Mouse (Mus musculus) liver, embryonic 12.5 days (tissue): Measurements from ENCODE around the gene Pced1a. TPM values are rescaled to one million over a fixed set of nuclear protein-coding genes. Genes with fewer than 3 reads are reported as not detected.

Experiments
- ATAC-seq: fragments of 200-750 bp; cut with Nextera tagmentation; 2 replicates; pipeline ENCODE4 v1.8.0; 2017; ENCODE audit warnings: moderate number of reproducible peaks, mild to moderate bottlenecking, moderate library complexity
- H3K27ac ChIP-seq: fragments of 300-500 bp; sonication (generic); 2 replicates; pipeline ENCODE4 v1.5.1; 2016; ENCODE audit warnings: mild to moderate bottlenecking
- H3K27me3 ChIP-seq: fragments of 300-500 bp; sonication (generic); replicated peaks from 2 replicates; pipeline ENCODE4 v1.6.1; 2016; ENCODE audit warnings: mild to moderate bottlenecking, moderate library complexity
- H3K36me3 ChIP-seq: fragments of 300-500 bp; sonication (generic); 2 replicates; pipeline ENCODE4 v1.6.1; 2016; ENCODE audit warnings: mild to moderate bottlenecking, moderate library complexity
- H3K4me1 ChIP-seq: fragments of 300-500 bp; sonication (generic); 2 replicates; pipeline ENCODE4 v1.6.1; 2016
- H3K4me2 ChIP-seq: fragments of 300-500 bp; sonication (generic); 2 replicates; pipeline ENCODE4 v1.6.1; 2016; ENCODE audit warnings: mild to moderate bottlenecking, moderate library complexity
- H3K4me3 ChIP-seq: fragments of 300-500 bp; sonication (generic); 2 replicates; pipeline ENCODE4 v1.5.1; 2016; ENCODE audit warnings: mild to moderate bottlenecking, moderate library complexity
- H3K9ac ChIP-seq: fragments of 300-500 bp; sonication (generic); 2 replicates; pipeline ENCODE4 v1.6.1; 2016; ENCODE audit warnings: mild to moderate bottlenecking, moderate library complexity
- H3K9me3 ChIP-seq: fragments of 300-500 bp; sonication (generic); replicated peaks from 2 replicates; pipeline ENCODE4 v1.6.1; 2016; ENCODE audit warnings: mild to moderate bottlenecking, moderate library complexity
- WGBS: fragments of 180-500 bp; shearing (Covaris S2); methylation state at CpG from one replicate; pipeline ENCODE4 v1.1.7; 2016; ENCODE audit not compliant: insufficient replicate concordance; 5-methylcytosine and 5-hydroxymethylcytosine counted together
- polyA plus RNA-seq: library from polyadenylated mRNA; unstranded; fragments of >200 nt; fragmentation: Nextera tagmentation; extraction: Ambion mirVana; gene quantifications from 2 replicates; pipeline ENCODE4 v1.2.1, GENCODE M21; 2016

The Pced1a gene
- polyA plus RNA-seq = 5.2 and 5.7 TPM in 2 replicates

DNA sequence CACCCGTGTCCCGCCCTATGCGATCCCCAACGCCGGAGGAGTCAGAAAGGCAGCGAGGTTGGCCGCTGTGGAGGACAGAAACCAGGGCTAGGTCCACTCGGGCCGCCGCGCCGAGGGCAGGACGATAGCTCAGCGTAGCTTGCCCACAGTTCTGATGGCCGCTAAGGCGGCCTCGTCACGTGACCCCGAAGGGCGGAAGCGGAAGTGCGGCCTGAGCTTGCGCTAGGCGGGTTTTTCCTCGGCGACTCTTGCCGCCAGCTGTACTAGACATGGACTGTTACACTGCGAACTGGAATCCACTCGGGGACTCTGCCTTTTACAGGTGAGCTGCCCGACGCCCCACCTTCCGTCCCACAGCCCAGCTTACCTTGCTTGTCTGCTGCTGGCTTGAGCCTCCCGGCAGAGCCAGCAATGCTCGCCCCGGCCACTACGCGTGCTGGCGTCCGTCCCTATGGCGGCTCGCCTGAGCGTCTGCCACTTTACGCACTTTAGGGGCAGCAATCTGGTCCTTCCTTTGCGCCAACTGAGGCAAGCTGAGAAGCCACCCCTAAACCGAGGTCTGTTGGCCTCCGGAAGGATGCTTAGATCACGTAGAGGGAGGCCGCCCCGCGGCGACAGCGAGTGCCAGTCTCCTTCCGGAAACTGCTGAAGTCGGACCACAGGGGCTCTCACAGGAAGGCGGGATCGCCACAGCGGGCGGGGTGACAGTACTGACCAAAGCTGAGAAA is at the start of gene Pced1a, which contains the start of gene Vps16:
Gene Pced1a (minus strand): TSS at position 576 of the 728 bp plus-strand sequence.
Gene Vps16 (plus strand): TSS at position 214 of the 728 bp plus-strand sequence.
- Histone ChIP-seq H3K9me3 (no peaks in the 10 kb centered on the region), H3K4me2 (peak within 1 kb of the TSS; percentile 91), H3K4me3 (peak within 1 kb of the TSS; percentile 74), H3K27ac (peak within 1 kb of the TSS; percentile 78), H3K9ac (peak within 1 kb of the TSS; percentile 78), H3K36me3 (peaks cover 22% of the 10 kb centered on the region), H3K27me3 (no peaks in the 10 kb centered on the region), H3K4me1 (peaks cover 45% of the 10 kb centered on the region)
- WGBS = under 1% methylated on average over 58 of the region's 58 CpGs
- ATAC-seq = peak; percentile 92

DNA sequence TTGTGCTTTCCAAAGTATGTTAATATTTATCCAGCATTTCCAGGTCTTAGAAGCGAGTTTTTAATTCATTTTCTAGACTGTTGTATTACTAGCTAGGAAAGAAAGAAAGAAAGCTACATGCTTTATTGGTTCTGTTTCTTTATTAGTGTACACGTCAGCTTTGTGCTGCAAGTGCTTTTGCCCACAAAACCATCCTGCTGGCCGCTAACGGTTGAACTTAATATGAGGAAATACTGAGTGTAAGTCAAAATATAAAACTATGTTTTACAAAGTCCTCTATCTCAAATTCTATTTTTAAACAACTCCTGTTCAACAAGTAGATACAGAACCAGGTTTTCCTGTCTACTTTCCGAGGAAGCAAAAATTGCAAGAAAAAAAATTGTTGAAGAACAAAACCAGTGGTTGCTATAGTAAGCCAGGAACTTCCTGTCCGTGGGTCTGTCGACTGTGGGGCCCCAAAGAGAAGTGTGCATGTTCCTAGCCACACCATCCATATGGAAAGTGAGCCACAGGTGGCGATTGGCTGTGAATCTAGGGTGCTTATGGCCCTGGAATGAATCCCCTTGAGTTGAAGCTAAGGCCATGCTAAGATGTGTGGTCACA is 48.5 kb upstream of the Pced1a start:
- H3K4me2 ChIP-seq = no peak overlapping the region; the same call in 1 of the 2 replicates
- H3K9ac ChIP-seq = no peak overlapping the region
- H3K27me3 ChIP-seq = no peaks in the 10 kb centered on the region
- peaks cover 5% of the 10 kb centered on the region for H3K36me3 ChIP-seq
- H3K27ac ChIP-seq = no peak overlapping the region
- 33% methylated on average over 8 of the region's 8 CpGs for WGBS
- no peaks in the 10 kb centered on the region for H3K9me3 ChIP-seq
- no peak for ATAC-seq
- no peak overlapping the region for H3K4me3 ChIP-seq
- peaks cover 59% of the 10 kb centered on the region for H3K4me1 ChIP-seq

DNA sequence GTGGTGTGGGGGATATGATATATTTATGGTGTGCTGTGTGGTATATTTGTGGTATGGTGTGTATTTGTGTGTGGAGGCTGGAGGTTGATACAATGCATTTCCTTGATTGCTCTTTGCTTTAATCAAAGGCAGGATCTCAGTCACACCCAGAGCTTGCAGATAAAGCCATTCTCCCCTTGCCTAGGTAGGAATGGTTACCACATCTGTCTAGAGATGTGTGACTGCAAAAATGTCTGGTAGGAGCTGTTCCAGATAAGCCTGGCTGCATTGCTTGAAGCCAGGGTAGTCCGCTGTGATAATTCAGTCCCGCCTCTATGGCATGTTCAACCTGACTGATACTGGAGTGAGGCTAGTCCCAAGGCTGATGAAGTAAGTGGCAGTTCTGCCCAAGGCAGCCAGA is 45.4 kb upstream of the Pced1a start:
- 12% methylated on average over 2 of the region's 2 CpGs for WGBS
- Histone ChIP-seq H3K4me1 (peaks cover 73% of the 10 kb centered on the region), H3K36me3 (no peaks in the 10 kb centered on the region), H3K27ac (peak overlapping the region; percentile 39; the same call in 1 of the 2 replicates), H3K9me3 (no peaks in the 10 kb centered on the region), H3K4me3 (no peak overlapping the region), H3K9ac (no peak overlapping the region), H3K4me2 (peak overlapping the region; percentile 27; the same call in 1 of the 2 replicates), H3K27me3 (no peaks in the 10 kb centered on the region)
- peak; percentile 98 for ATAC-seq

DNA sequence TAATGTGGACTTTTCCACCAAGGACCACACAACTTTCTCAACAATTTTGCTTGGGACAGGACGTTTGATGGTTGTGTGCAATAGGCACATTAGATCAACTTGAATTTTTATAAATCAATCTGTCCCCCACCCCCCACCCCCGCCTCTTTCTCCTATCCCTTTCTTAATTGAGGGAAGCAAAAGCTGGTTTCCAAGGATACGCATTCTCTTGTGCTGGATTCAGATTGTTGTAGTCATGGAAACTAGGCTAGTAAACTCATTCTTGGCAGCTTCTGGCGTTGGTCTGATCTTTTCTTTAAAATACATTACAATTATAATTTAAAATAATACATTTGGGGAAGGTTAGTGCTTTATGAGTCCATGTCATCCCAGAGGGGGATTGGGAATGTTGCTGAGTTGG is 44.9 kb upstream of the Pced1a start:
- H3K9me3 ChIP-seq = no peaks in the 10 kb centered on the region
- WGBS = 62% methylated on average over 4 of the region's 4 CpGs
- H3K27me3 ChIP-seq = no peaks in the 10 kb centered on the region
- ATAC-seq = no peak
- H3K9ac ChIP-seq = no peak overlapping the region
- peaks cover 77% of the 10 kb centered on the region for H3K4me1 ChIP-seq
- H3K4me3 ChIP-seq = no peak overlapping the region
- H3K27ac ChIP-seq = no peak overlapping the region
- H3K36me3 ChIP-seq = no peaks in the 10 kb centered on the region
- H3K4me2 ChIP-seq = peak overlapping the region; percentile 27; the same call in 1 of the 2 replicates

DNA sequence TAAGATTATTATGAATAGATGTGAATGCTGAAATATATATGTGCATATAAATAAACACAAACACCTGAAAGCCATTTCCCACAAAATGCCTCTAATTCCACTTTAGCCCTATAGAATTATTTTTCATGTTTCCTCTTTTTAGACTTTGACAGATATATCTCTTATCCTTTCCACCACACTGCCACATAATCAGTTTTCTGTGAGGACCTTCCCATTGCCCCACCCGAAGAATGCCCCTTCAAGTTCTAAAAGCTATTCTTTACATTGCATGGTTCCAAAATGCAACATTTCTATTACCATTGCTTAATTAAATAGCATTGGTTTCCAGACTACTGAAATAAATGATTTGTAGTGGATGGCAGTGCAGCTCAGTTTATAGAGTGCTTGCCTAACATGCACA is 41.9 kb upstream of the Pced1a start:
- Histone ChIP-seq H3K27ac (no peak overlapping the region), H3K36me3 (peaks cover 12% of the 10 kb centered on the region; the same call in 1 of the 2 replicates), H3K4me2 (0 out of 2 replicates have a peak overlapping the region, but pooled peaks have one; percentile 24), H3K4me3 (no peak overlapping the region), H3K9ac (no peak overlapping the region), H3K9me3 (no peaks in the 10 kb centered on the region), H3K4me1 (peaks cover 77% of the 10 kb centered on the region), H3K27me3 (no peaks in the 10 kb centered on the region)
- WGBS = 17% methylated on average over 1 of the region's 1 CpGs
- no peak for ATAC-seq

DNA sequence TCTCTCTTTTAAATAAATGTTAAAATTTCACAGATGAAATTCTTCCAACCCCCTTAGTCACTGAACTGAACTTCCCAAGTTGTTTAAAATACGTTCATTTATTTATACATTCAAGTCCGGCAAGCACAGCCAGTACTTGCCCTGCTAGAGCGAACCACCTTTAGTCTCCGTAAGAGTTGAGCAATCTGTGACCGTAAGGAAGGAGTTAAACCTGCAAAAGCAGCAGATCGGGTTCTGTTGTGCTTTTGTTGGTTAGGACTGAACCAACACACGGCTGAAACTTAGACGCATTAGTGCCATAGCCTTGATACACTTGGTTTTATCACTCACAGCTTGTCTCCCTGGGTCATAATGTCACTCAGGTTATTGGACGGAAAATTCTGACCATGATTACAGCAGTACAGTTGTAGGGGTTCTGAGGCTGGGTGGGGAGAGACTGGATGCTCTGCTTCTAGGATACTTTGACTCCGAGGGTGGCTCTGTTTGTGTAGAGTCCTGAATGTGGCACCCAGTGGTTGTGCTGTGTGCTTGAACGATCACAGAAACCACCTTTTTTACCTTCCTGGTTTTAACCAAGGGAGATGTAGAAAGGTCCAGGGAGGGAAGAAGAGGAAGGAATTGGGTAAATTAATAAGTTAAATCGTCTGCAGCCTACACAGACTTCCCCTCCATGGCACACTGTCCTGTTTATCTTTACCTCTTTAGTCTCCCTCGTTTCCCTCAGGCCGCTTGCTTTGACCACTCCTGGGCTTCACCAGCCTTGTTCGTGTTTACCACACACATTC is 37.0 kb upstream of the Pced1a start:
- Histone ChIP-seq H3K36me3 (peaks cover 12% of the 10 kb centered on the region; the same call in 1 of the 2 replicates), H3K4me2 (no peak overlapping the region), H3K4me1 (peaks cover 35% of the 10 kb centered on the region), H3K9ac (no peak overlapping the region), H3K9me3 (no peaks in the 10 kb centered on the region), H3K27ac (no peak overlapping the region), H3K27me3 (no peaks in the 10 kb centered on the region), H3K4me3 (no peak overlapping the region)
- ATAC-seq = no peak
- WGBS = 64% methylated on average over 15 of the region's 15 CpGs

DNA sequence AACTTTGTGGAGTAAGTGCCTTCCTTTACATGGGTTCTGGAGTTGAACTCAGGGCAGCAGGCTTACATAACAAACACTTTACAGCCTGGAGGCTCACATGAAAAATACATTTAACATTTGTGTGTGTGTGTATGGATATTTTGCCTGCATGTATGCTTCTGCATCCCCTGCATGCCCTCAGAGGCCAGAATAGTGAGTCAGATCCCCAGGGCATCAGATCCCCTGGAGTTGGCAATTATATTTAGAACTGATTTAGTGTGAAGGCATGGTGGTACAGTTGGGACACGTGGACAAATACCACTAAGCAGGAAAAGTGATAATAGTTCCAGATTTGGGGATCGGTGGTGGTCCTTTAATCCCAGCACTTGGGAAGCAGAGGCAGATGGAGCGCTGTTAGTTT is 35.1 kb upstream of the Pced1a start:
- Histone ChIP-seq H3K27me3 (no peaks in the 10 kb centered on the region), H3K27ac (no peak overlapping the region), H3K4me1 (peaks cover 27% of the 10 kb centered on the region), H3K4me2 (no peak overlapping the region), H3K4me3 (no peak overlapping the region), H3K9me3 (no peaks in the 10 kb centered on the region), H3K9ac (no peak overlapping the region), H3K36me3 (peaks cover 12% of the 10 kb centered on the region; the same call in 1 of the 2 replicates)
- 89% methylated on average over 3 of the region's 3 CpGs for WGBS
- ATAC-seq = no peak

DNA sequence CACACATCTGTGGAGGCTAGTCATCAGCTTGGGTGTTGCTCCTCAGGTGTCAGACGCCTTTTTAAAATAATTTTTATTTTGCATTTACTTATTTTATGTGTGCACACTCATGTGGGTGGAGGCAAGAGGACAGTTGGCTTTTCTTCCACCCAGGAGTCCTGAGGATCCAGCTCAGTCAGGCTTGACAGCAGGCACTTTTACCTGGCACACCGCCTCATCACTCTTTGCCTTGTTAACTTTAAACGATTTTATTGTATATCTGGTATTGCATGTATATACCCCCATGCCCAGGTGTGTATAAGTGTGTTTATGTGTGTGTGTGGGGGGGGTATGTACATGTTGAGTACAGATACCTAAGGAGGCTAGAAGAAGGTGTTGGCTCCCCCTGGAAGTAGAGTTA is 33.4 kb upstream of the Pced1a start:
- Histone ChIP-seq H3K27me3 (no peaks in the 10 kb centered on the region), H3K9ac (no peak overlapping the region), H3K27ac (no peak overlapping the region), H3K4me2 (no peak overlapping the region), H3K4me1 (peaks cover 30% of the 10 kb centered on the region), H3K4me3 (no peak overlapping the region), H3K36me3 (peaks cover 5% of the 10 kb centered on the region; the same call in 1 of the 2 replicates), H3K9me3 (no peaks in the 10 kb centered on the region)
- ATAC-seq = no peak
- WGBS = 77% methylated on average over 3 of the region's 3 CpGs

DNA sequence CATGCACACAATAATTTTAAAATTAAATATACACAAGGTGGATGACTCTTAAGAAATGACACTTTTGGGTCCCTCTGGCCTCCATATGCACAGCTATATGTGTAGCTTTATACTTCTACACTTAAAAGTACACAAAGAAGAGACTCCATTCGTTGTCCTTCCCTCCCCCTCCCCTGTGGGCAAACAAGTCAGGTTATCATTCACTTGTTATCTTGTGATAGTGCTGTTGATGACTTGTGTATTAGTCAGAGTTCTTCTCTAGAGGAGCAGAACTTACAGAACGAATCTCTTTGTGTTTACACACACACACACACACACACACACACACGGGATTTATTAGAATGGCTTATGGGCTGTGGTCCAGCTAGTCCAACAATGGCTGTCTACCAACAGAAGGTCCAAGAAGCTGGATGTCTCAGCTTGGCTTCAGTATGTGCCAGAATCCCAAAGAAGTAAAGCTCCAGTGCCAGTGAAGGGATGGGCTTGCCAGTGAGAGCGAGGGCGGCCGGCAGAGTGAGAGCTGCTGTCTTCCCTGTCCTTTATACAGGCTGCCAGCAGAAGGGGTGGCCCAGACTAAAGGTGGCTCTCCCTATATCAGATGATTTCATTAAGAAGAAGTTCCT is 30.4 kb upstream of the Pced1a start:
- Histone ChIP-seq H3K4me2 (no peak overlapping the region), H3K9me3 (no peaks in the 10 kb centered on the region), H3K27me3 (no peaks in the 10 kb centered on the region), H3K9ac (no peak overlapping the region), H3K4me3 (no peak overlapping the region), H3K27ac (no peak overlapping the region), H3K4me1 (peaks cover 43% of the 10 kb centered on the region), H3K36me3 (no peaks in the 10 kb centered on the region)
- 68% methylated on average over 6 of the region's 6 CpGs for WGBS
- ATAC-seq = no peak

DNA sequence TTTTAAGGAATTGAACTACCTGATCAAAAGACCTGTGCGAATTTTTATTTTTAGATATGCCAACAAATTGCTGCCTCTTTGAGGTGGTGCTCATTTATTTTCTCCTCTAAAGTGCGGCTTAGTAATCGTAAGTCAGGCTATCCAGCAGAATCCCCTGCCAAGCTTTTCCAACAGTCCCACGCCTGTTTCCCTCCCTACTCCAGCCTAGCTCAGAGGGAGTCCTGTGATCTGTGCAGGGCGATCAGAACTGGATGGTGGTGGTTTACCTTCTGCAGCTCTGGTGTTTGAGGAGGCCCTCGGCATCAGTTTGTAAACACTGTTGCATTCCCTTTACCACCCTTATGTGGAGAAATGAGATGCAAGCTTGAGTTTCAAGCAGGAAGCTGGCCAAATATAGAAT is 28.9 kb upstream of the Pced1a start:
- Histone ChIP-seq H3K9ac (0 out of 2 replicates have a peak overlapping the region, but pooled peaks have one; percentile 4), H3K9me3 (no peaks in the 10 kb centered on the region), H3K4me1 (peaks cover 54% of the 10 kb centered on the region), H3K36me3 (no peaks in the 10 kb centered on the region), H3K27ac (no peak overlapping the region), H3K27me3 (0 out of 2 replicates have a peak, but pooled peaks cover 7% of the 10 kb centered on the region), H3K4me3 (no peak overlapping the region), H3K4me2 (no peak overlapping the region)
- ATAC-seq = no peak
- 72% methylated on average over 6 of the region's 6 CpGs for WGBS

DNA sequence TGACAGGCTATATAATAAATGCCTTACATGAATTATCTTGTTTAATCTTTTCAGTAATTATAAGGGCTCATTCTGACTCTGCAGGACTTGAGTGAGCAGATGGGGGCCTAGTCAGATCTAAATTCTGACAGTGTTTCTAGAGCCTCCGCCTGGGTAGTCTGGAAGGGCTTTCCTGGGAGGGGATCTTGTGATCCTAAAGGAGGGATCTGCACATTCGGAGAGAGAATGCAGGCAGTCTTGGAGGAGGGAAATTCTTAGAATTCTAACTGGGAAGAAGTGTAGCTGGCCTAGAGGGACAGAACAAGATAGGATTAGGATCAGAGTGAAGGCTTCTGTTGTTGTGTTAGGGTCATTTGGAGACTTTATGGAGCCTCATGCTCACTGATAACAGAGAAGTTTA is 27.8 kb upstream of the Pced1a start:
- Histone ChIP-seq H3K4me2 (peak overlapping the region; percentile 95), H3K9me3 (no peaks in the 10 kb centered on the region), H3K27ac (no peak overlapping the region), H3K9ac (peak overlapping the region; percentile 90; the same call in 1 of the 2 replicates), H3K36me3 (no peaks in the 10 kb centered on the region), H3K4me3 (no peak overlapping the region), H3K27me3 (0 out of 2 replicates have a peak, but pooled peaks cover 7% of the 10 kb centered on the region), H3K4me1 (peaks cover 54% of the 10 kb centered on the region)
- ATAC-seq = no peak
- 52% methylated on average over 2 of the region's 2 CpGs for WGBS
